Mouse (Mus musculus): ENCODE data around the gene Ints6l.
"Not testable (repeated sequence)": the region's sequence is repeated elsewhere in the genome, so short reads cannot be mapped to it uniquely, and the experiment has no call there.

Ints6l gene

DNA sequence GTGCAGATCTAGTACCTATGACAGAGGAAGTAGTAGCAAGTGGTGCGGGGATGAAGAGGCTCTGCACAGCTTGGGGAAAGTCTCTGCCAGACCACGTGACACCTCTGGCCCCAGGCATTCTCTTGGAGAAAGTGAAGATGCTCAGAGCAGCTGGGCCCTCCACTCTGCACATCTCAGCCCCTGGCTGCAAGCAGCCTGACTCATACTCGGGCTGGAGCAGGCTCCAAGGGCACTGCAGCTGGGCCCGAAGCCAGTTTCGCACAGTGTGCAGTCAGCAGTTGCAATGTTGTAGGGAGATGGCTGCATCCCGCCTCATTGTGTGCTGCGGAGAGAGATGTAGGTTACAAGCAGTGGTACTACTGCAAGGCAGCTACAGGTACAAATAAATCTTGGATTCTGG, 42.6 kb downstream of the Ints6l start:
- in situ Hi-C loops (cut with MboI; ENCODE audit: unreplicated experiment in 2 of 2), result loop anchor here in 1 of 2 experiments (25.0 kb wide), 1 partner anchor 910 kb away; no protein-coding TSS in a partner anchor

DNA sequence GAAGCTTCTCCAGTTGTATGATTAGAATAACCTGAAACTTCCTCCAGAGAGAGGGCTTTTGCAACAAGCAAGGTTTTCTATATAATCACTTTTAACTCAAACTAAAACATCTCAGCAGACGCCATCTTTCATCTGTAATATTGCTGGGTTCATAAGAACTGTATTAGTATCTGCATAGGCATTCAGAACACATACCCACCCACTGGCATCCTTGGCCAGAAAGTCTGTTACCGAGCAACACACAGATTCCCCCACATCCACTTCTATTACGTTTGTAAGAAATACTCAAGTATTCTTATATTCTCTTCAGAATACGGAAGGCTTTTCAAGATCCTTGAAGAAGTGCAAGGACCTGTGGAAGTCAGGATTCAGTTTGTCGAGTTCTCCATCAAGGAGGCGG, 69.8 kb downstream of the Ints6l start, which contains the start of gene Gm10477:
Gene Gm10477, plus strand, starts transcription at position 301 of the 400 bp plus-strand sequence.
- in situ Hi-C loops (cut with MboI; ENCODE audit: unreplicated experiment in 2 of 2), result not testable (repeated sequence)

DNA sequence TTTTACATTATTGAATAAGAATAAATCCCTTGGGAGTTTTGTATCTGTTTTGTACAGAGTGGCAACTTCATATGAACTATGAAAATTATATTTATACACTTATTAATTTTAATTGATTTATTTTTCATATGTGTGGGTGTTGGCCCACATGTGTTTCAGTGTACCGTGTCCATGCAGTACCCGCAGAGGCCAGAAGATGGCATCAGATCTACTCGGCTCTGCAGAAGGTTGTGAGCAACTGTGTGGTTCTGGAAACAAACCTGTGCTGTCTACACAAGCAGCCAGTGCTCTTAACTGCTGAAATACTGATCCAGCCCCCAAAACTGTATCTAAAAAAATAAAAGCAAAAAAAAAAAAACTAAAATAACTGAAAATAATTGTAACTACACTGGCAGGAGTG, 76.6 kb downstream of the Ints6l start:
- in situ Hi-C loops (cut with MboI; ENCODE audit: unreplicated experiment in 2 of 2), result loop anchor here (10.0 to 25.0 kb wide), 2 partner anchors 1131 to 1964 kb away; no protein-coding TSS in a partner anchor

DNA sequence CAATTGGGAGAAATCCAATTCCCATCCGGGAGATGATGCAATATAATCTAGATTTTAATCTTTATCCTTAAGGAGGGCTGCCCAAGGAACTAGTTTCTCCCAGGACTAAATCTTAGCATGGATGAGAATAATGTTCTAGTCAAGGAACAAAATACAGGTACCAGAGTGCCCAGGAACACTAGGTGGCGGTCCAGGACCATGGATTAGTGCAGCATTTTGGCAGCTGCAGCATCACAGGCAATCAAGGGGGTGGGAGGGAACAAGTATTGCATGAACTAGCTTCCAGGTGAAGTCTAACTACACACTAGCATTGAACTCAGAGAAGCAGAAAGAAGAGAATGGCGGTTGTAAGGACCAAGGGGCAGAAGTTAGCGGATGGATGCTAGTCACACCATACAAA, 82.5 kb downstream of the Ints6l start:
- in situ Hi-C loops (cut with MboI; ENCODE audit: unreplicated experiment in 2 of 2), result loop anchor here (10.0 to 25.0 kb wide), 2 partner anchors 1125 to 1958 kb away; no protein-coding TSS in a partner anchor

DNA sequence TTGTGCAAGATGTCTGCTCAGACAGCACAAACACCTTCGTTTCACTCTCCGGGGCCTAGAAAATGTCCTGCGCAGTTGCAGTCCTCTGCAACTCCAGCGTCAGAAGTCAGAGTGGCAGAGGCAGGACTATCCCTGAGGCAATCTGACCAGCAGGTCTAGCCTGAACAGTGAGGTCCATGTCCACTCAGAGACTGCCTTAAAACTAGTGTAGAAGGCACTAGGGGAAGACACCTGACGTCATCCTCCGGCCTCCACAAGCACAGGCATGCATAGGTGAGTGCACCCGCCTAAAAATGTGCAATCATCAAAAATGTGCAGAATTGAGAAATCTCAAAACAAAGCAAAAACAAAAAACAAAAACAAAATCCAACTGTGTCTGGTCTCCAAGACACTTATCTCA, 94.8 kb downstream of the Ints6l start, which contains the start of gene Gm648:
Gene Gm648, minus strand, starts transcription at position 101 of the 400 bp plus-strand sequence.
- in situ Hi-C loops (cut with MboI; ENCODE audit: unreplicated experiment in 2 of 2), result loop anchor here (10.0 to 25.0 kb wide), 2 partner anchors 245 to 1113 kb away; no protein-coding TSS in a partner anchor

DNA sequence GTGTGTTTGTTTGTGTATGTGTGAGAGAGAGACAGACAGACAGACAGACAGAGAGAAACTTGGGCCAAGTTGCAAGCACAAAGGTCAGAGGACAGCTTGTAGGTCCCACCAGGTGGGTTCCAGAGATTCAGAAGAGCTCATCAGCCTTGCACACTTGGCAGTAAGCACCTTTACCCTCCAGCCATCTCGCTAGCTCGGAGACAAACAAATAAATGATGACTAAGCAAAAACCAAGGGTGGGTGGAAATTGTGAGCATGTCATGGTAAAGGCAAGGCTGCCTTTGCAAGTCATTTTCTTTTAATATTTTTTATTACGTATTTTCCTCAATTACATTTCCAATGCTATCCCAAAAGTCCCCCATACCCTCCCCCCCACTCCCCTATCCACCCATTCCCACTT, 98.9 kb downstream of the Ints6l start:
- in situ Hi-C loops (cut with MboI; ENCODE audit: unreplicated experiment in 2 of 2), result no loop called here
